Mouse (Mus musculus): Measurements from ENCODE around the gene Atg16l2.

DNA sequence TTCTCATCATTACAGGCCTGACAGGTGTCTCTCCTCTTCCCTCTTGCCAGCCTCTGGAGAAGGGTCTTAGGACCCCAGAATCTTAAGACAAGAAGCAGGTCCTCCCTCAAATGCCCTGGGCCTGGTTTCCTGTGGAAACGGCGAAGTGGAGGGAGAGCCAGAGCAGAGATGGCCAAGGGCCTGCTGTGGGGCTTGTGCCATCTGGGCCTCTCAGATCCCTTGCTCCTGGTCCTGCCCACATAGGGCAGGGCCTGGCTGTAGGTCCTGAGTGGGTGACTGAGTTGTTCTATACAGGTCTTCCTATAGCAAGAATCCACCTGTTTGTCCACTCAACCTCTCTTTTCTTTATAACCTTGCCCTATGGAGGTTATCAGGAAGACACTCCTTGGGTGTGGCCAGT is 33.2 kb upstream of the Atg16l2 start:
- TF ChIP-seq CTCF (IDR thresholded peaks at IDR 0.05; ENCODE audit: insufficient read depth, low read length) (no peak), POLR2A (IDR thresholded peaks at IDR 0.05; ENCODE audit: borderline replicate concordance, extremely low read depth, low read depth, low read length) (no peak)

Measured in lung, adult 2 months (tissue).